Mouse (Mus musculus): Measurements from ENCODE around the gene Rere. TPM values are rescaled to one million over a fixed set of nuclear protein-coding genes. Genes with fewer than 3 reads are reported as not detected.
A peak's percentile ranks its signal among the peaks of the same experiment; 100 is the strongest.

Rere gene
- polyA plus RNA-seq, 1 experiment from 2014 or later: 29.5 TPM

GRCm38 (mm10) chr4:150239951-150240368 lies 41.5 kb upstream of the Rere start:
- Histone ChIP-seq H3K9me3 (replicated peaks) (no peaks in the 10 kb centered on the region), H3K9ac (no peak overlapping the region), H3K4me3 (peak overlapping the region; percentile 96), H3K36me3 (peaks cover 58% of the 10 kb centered on the region), H3K27me3 (replicated peaks) (no peaks in the 10 kb centered on the region), H3K4me1 (replicated peaks) (peaks cover 49% of the 10 kb centered on the region), H3K27ac (ENCODE audit: poor library complexity, severe bottlenecking) (peak overlapping the region; percentile 97), H3K4me2 (peak overlapping the region; percentile 87)
- no peak for ATAC-seq (ENCODE audit: insufficient number of reproducible peaks, low FRiP score)
- 10% methylated on average over 6 of the region's 6 CpGs for WGBS

- Histone ChIP-seq H3K4me1 (replicated peaks) (peaks cover 49% of the 10 kb centered on the region), H3K27ac (ENCODE audit: poor library complexity, severe bottlenecking) (no peak overlapping the region), H3K9me3 (replicated peaks) (no peaks in the 10 kb centered on the region), H3K9ac (no peak overlapping the region), H3K4me2 (peak overlapping the region; percentile 46), H3K4me3 (peak overlapping the region; percentile 19; the same call in 1 of the 2 replicates), H3K27me3 (replicated peaks) (no peaks in the 10 kb centered on the region), H3K36me3 (peaks cover 63% of the 10 kb centered on the region)
- 84% methylated on average over 1 of the region's 1 CpGs for WGBS
- no peak for ATAC-seq (ENCODE audit: insufficient number of reproducible peaks, low FRiP score)
Measured at GRCm38 (mm10) chr4:150240381-150240886, 41.0 kb upstream of the Rere start.

GRCm38 (mm10) chr4:150241708-150242107 lies 39.7 kb upstream of the Rere start:
- peaks cover 58% of the 10 kb centered on the region for H3K4me1 ChIP-seq (replicated peaks)
- H3K27ac ChIP-seq (ENCODE audit: poor library complexity, severe bottlenecking): peak overlapping the region; percentile 8; the same call in 1 of the 2 replicates
- H3K36me3 ChIP-seq: peaks cover 76% of the 10 kb centered on the region
- peak overlapping the region; percentile 29; the same call in 1 of the 2 replicates for H3K9ac ChIP-seq
- 78% methylated on average over 4 of the region's 4 CpGs for WGBS
- H3K27me3 ChIP-seq (replicated peaks): no peaks in the 10 kb centered on the region
- peak overlapping the region; percentile 28; the same call in 1 of the 2 replicates for H3K4me2 ChIP-seq
- no peak for ATAC-seq (ENCODE audit: insufficient number of reproducible peaks, low FRiP score)
- peak overlapping the region; percentile 5; the same call in 1 of the 2 replicates for H3K4me3 ChIP-seq
- no peaks in the 10 kb centered on the region for H3K9me3 ChIP-seq (replicated peaks)

GRCm38 (mm10) chr4:150242745-150243144 lies 38.7 kb upstream of the Rere start:
- Histone ChIP-seq H3K4me1 (replicated peaks) (peaks cover 60% of the 10 kb centered on the region), H3K9ac (0 out of 2 replicates have a peak overlapping the region, but pooled peaks have one; percentile 14), H3K36me3 (peaks cover 86% of the 10 kb centered on the region), H3K4me3 (no peak overlapping the region), H3K4me2 (0 out of 2 replicates have a peak overlapping the region, but pooled peaks have one; percentile 17), H3K27me3 (replicated peaks) (no peaks in the 10 kb centered on the region), H3K27ac (ENCODE audit: poor library complexity, severe bottlenecking) (peak overlapping the region; percentile 42; the same call in 1 of the 2 replicates), H3K9me3 (replicated peaks) (no peaks in the 10 kb centered on the region)
- 81% methylated on average over 5 of the region's 5 CpGs for WGBS
- ATAC-seq (ENCODE audit: insufficient number of reproducible peaks, low FRiP score): no peak

GRCm38 (mm10) chr4:150245876-150246275 lies 35.6 kb upstream of the Rere start:
- H3K9ac ChIP-seq: no peak overlapping the region
- WGBS: 37% methylated on average over 2 of the region's 2 CpGs
- ATAC-seq (ENCODE audit: insufficient number of reproducible peaks, low FRiP score): no peak
- peaks cover 98% of the 10 kb centered on the region for H3K36me3 ChIP-seq
- H3K4me1 ChIP-seq (replicated peaks): peaks cover 48% of the 10 kb centered on the region
- H3K27ac ChIP-seq (ENCODE audit: poor library complexity, severe bottlenecking): no peak overlapping the region
- no peak overlapping the region for H3K4me2 ChIP-seq
- H3K9me3 ChIP-seq (replicated peaks): no peaks in the 10 kb centered on the region
- H3K27me3 ChIP-seq (replicated peaks): no peaks in the 10 kb centered on the region
- H3K4me3 ChIP-seq: no peak overlapping the region

GRCm38 (mm10) chr4:150248009-150248408 lies 33.4 kb upstream of the Rere start:
- no peak overlapping the region for H3K9ac ChIP-seq
- no peak overlapping the region for H3K4me3 ChIP-seq
- H3K27me3 ChIP-seq (replicated peaks): no peaks in the 10 kb centered on the region
- ATAC-seq (ENCODE audit: insufficient number of reproducible peaks, low FRiP score): no peak; the same call in 1 of the 2 replicates
- no peak overlapping the region for H3K27ac ChIP-seq (ENCODE audit: poor library complexity, severe bottlenecking)
- H3K9me3 ChIP-seq (replicated peaks): no peaks in the 10 kb centered on the region
- H3K36me3 ChIP-seq: peaks cover 95% of the 10 kb centered on the region
- no peak overlapping the region for H3K4me2 ChIP-seq
- peaks cover 28% of the 10 kb centered on the region for H3K4me1 ChIP-seq (replicated peaks)
- 75% methylated on average over 5 of the region's 5 CpGs for WGBS

- Histone ChIP-seq H3K4me3 (no peak overlapping the region), H3K4me2 (no peak overlapping the region), H3K9ac (no peak overlapping the region), H3K9me3 (replicated peaks) (no peaks in the 10 kb centered on the region), H3K27ac (ENCODE audit: poor library complexity, severe bottlenecking) (no peak overlapping the region), H3K27me3 (replicated peaks) (no peaks in the 10 kb centered on the region), H3K36me3 (peaks cover 88% of the 10 kb centered on the region), H3K4me1 (replicated peaks) (peaks cover 23% of the 10 kb centered on the region)
- no peak for ATAC-seq (ENCODE audit: insufficient number of reproducible peaks, low FRiP score)
- WGBS: 85% methylated on average over 5 of the region's 5 CpGs
Measured at GRCm38 (mm10) chr4:150248917-150249316, 32.5 kb upstream of the Rere start.

GRCm38 (mm10) chr4:150249731-150250270 lies 31.6 kb upstream of the Rere start:
- Histone ChIP-seq H3K4me2 (no peak overlapping the region), H3K4me1 (replicated peaks) (peaks cover 22% of the 10 kb centered on the region), H3K4me3 (no peak overlapping the region), H3K36me3 (peaks cover 86% of the 10 kb centered on the region), H3K9me3 (replicated peaks) (no peaks in the 10 kb centered on the region), H3K27ac (ENCODE audit: poor library complexity, severe bottlenecking) (peak overlapping the region; percentile 23; the same call in 1 of the 2 replicates), H3K9ac (no peak overlapping the region), H3K27me3 (replicated peaks) (no peaks in the 10 kb centered on the region)
- no peak for ATAC-seq (ENCODE audit: insufficient number of reproducible peaks, low FRiP score)
- WGBS: 72% methylated on average over 5 of the region's 5 CpGs

- Histone ChIP-seq H3K9ac (no peak overlapping the region), H3K9me3 (replicated peaks) (no peaks in the 10 kb centered on the region), H3K27ac (ENCODE audit: poor library complexity, severe bottlenecking) (peak overlapping the region; percentile 55), H3K4me2 (no peak overlapping the region), H3K36me3 (peaks cover 81% of the 10 kb centered on the region), H3K27me3 (replicated peaks) (no peaks in the 10 kb centered on the region), H3K4me3 (no peak overlapping the region), H3K4me1 (replicated peaks) (peaks cover 20% of the 10 kb centered on the region)
- 62% methylated on average over 18 of the region's 18 CpGs for WGBS
- no peak for ATAC-seq (ENCODE audit: insufficient number of reproducible peaks, low FRiP score)
Measured at GRCm38 (mm10) chr4:150250549-150251422, 30.7 kb upstream of the Rere start.

GRCm38 (mm10) chr4:150254416-150254815 lies 27.0 kb upstream of the Rere start:
- WGBS: 66% methylated on average over 4 of the region's 4 CpGs
- H3K36me3 ChIP-seq: peaks cover 50% of the 10 kb centered on the region
- H3K9ac ChIP-seq: no peak overlapping the region
- no peak overlapping the region for H3K4me3 ChIP-seq
- H3K27me3 ChIP-seq (replicated peaks): no peaks in the 10 kb centered on the region
- ATAC-seq (ENCODE audit: insufficient number of reproducible peaks, low FRiP score): no peak
- peaks cover 33% of the 10 kb centered on the region for H3K4me1 ChIP-seq (replicated peaks)
- H3K27ac ChIP-seq (ENCODE audit: poor library complexity, severe bottlenecking): no peak overlapping the region
- H3K9me3 ChIP-seq (replicated peaks): no peaks in the 10 kb centered on the region
- no peak overlapping the region for H3K4me2 ChIP-seq

- Histone ChIP-seq H3K4me2 (no peak overlapping the region), H3K36me3 (peaks cover 43% of the 10 kb centered on the region), H3K9ac (no peak overlapping the region), H3K9me3 (replicated peaks) (no peaks in the 10 kb centered on the region), H3K4me3 (no peak overlapping the region), H3K27me3 (replicated peaks) (no peaks in the 10 kb centered on the region), H3K4me1 (replicated peaks) (peaks cover 31% of the 10 kb centered on the region), H3K27ac (ENCODE audit: poor library complexity, severe bottlenecking) (no peak overlapping the region)
- no peak for ATAC-seq (ENCODE audit: insufficient number of reproducible peaks, low FRiP score)
- WGBS: 85% methylated on average over 7 of the region's 7 CpGs
Measured at GRCm38 (mm10) chr4:150255181-150255580, 26.3 kb upstream of the Rere start.
